In genomic region chr2:97232966-97233365, GRCm38 (mm10) we compare ENCODE assay signal across 9 mouse cellular contexts.
A peak's percentile ranks its signal among the peaks of the same experiment; 100 is the strongest.
DNase-seq lines count a peak whose midpoint lies in the region; TF ChIP-seq lines count a peak whose summit lies in the region.
"Had no signal": no experiment of that assay in that cellular context is flagged by ENCODE, and none has a peak within 500 bp of the region (broad histone marks: within the 10 kb centered on the region; RNA-seq: fewer than 3 reads in every experiment).

No protein-coding gene starts in this region.

- TF ChIP-seq CTCF in cerebellum, adult 2 months (IDR thresholded peaks at IDR 0.05; ENCODE audit: borderline replicate concordance, insufficient read depth, low read depth, low read length) = no peak

- H3K4me3 ChIP-seq in cerebellum, adult 2 months (replicated peaks; ENCODE audit: insufficient read depth, low read depth, low read length) = no peak overlapping the region

- peak; percentile 69 for DNase-seq in heart, adult 8-10 months (ENCODE audit: low spot score)
- DNase-seq in heart, postnatal 25 days (ENCODE audit: low spot score) = no peak
- DNase-seq in cerebellum, adult 2 months = peak; percentile 61 to 95
- DNase-seq in frontal cortex, postnatal 36 days (ENCODE audit: low spot score in 2 of 2) = peak; percentile 8 to 63
- DNase-seq in left cerebral cortex, postnatal 4 days = peak; percentile 12
- no peak for DNase-seq in MN1 (ENCODE audit: low spot score)
- no peak for DNase-seq in urinary bladder, postnatal 25 days (ENCODE audit: low spot score)
- no peak for DNase-seq in ovary, postnatal 10 days (ENCODE audit: low spot score)
- DNase-seq: lung, postnatal 10 days had no signal

- TF ChIP-seq POLR2A in cerebellum, adult 2 months (IDR thresholded peaks at IDR 0.05; ENCODE audit: borderline replicate concordance, insufficient read depth, low read length) = no peak

- no peaks in the 10 kb centered on the region for H3K27me3 ChIP-seq in cerebellum, adult 2 months (ENCODE audit: control insufficient read depth, insufficient read depth, low read length)

- no peak overlapping the region for H3K27ac ChIP-seq in cerebellum, adult 2 months (ENCODE audit: insufficient read depth, low read length)

- WGBS in cerebellum, adult 2 months = 13% methylated on average over 3 of the region's 3 CpGs

- intact Hi-C loops in heart, postnatal 25 days (cut with DNase I) = no loop called here
- intact Hi-C loops in left cerebral cortex, postnatal 4 days (cut with DNase I) = no loop called here

- H3K4me1 ChIP-seq in cerebellum, adult 2 months (ENCODE audit: control insufficient read depth, insufficient read depth, low read length) = no peaks in the 10 kb centered on the region

Comparison
In these comparisons a context has a peak if more than half of its experiments do, and no peak if none do; other contexts are left out.
1. DNase-seq: peak in heart, adult 8-10 months (single experiment), cerebellum, adult 2 months (2 of 2), frontal cortex, postnatal 36 days (2 of 2) and left cerebral cortex, postnatal 4 days (single experiment); none in heart, postnatal 25 days (single experiment), MN1 (single experiment), urinary bladder, postnatal 25 days (single experiment) and ovary, postnatal 10 days (single experiment).